Mouse (Mus musculus) embryo, embryonic 11.5 days (tissue): ENCODE measurements around the gene Irx1.

Experiments used
- DNase-seq: peaks from one replicate; pipeline ENCODE4 v3.0.0-alpha.2; 2012; ENCODE audit warnings: low read depth, low spot score

The Irx1 gene

DNA sequence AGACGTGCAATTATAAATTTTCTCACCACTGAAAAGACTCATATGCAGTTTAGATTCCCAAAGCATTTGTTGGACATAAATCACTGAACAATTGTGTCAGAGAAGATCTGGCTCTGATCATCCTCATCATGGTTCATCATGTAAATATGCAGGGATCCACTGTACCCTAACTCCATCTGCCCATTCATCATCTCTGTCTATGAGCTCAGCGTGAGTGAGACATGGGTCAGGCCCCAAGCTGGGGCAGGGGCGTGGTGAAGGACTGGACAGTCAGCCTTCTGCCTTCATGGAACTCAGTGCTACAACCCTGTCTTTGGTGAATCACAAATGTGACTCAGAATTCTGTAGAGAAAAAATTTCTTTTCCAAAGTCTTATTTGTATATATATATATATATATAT is 53.2 kb downstream of the Irx1 start:
- no peak for DNase-seq
